Mouse (Mus musculus) MEL (cell line): ENCODE results near the gene 2410004P03Rik.

Experiments used
- CHD2 ChIP-seq: IDR thresholded peaks from 2 replicates; pipeline ENCODE4 v1.6.1; 2011; ENCODE audit warnings: low read length, improper control_type of control experiment
- CTCF ChIP-seq, 3 experiments: IDR thresholded peaks in 2 of 3; conservative IDR thresholded peaks in 1 of 3; 2 replicates each; pipeline ENCODE4 v1.5.1; 2011 to 2012; ENCODE audit warnings: low read length in 3 of 3, low read depth in 2 of 3, mild to moderate bottlenecking in 2 of 3, improper control_type of control experiment in 1 of 3, inconsistent platforms in 1 of 3, mixed read lengths in 1 of 3, moderate library complexity in 1 of 3; ENCODE audit not compliant: control insufficient read depth in 1 of 3, insufficient read depth in 1 of 3, poor library complexity in 1 of 3, severe bottlenecking in 1 of 3
- MEF2A ChIP-seq: IDR thresholded peaks from 2 replicates; pipeline ENCODE4 v1.6.1; 2014; ENCODE audit warnings: low read depth, mild to moderate bottlenecking, inconsistent platforms, low read length, improper control_type of control experiment; ENCODE audit not compliant: poor library complexity, insufficient replicate concordance, severe bottlenecking; ENCODE audit errors: extremely low read depth
- NELFE ChIP-seq: IDR thresholded peaks from 2 replicates; pipeline ENCODE4 v1.6.1; 2011; ENCODE audit warnings: low read depth, low read length, improper control_type of control experiment
- POLR2A ChIP-seq, 2 experiments: IDR thresholded peaks; 2 replicates each; pipeline ENCODE4 v1.6.1; 2011 to 2012; ENCODE audit warnings: low read length in 2 of 2, mild to moderate bottlenecking in 2 of 2, control low read depth in 1 of 2, improper control_type of control experiment in 1 of 2, low read depth in 1 of 2, moderate library complexity in 1 of 2; ENCODE audit not compliant: control insufficient read depth in 1 of 2, insufficient read depth in 1 of 2, poor library complexity in 1 of 2
- ZNF384 ChIP-seq: IDR thresholded peaks from 2 replicates; pipeline ENCODE4 v1.6.1; 2012; ENCODE audit warnings: low read depth, mild to moderate bottlenecking, inconsistent platforms, low read length, improper control_type of control experiment

- no peak for TF ChIP-seq CHD2
- TF ChIP-seq MEF2A, result no peak
- peak in 1 of 2 experiments; percentile 39; a peak in 2 of 4 replicates for TF ChIP-seq POLR2A (IDR thresholded peaks at IDR 0.05; ENCODE audit: control insufficient read depth in 1 of 2, insufficient read depth in 1 of 2, low read depth in 1 of 2, low read length in 2 of 2, poor library complexity in 1 of 2)
- TF ChIP-seq ZNF384, result no peak
- TF ChIP-seq CTCF (IDR thresholded peaks at IDR 0.05 in 2 of 3, conservative IDR thresholded peaks at IDR 0.05 in 1 of 3; ENCODE audit: control insufficient read depth in 1 of 3, insufficient read depth in 1 of 3, low read depth in 2 of 3, low read length in 3 of 3, poor library complexity in 1 of 3, severe bottlenecking in 1 of 3), result peak; percentile 79 to 93 (median 90)
- no peak; the same call in 1 of the 2 replicates for TF ChIP-seq NELFE
These were observed 23.6 kb upstream of the 2410004P03Rik start for GRCm38 (mm10) chr12:17035128-17035527.
